Mouse (Mus musculus) heart, embryonic 16.5 days (tissue): Measurements from ENCODE around the gene Wdr82. TPM values are rescaled to one million over a fixed set of nuclear protein-coding genes. Genes with fewer than 3 reads are reported as not detected.

Experiments
- ATAC-seq: fragments of 200-750 bp; cut with Nextera tagmentation; replicated peaks from 2 replicates; pipeline ENCODE4 v1.8.0; 2017; ENCODE audit warnings: moderate number of reproducible peaks; ENCODE audit not compliant: insufficient read depth, low FRiP score; ENCODE audit errors: extremely low read depth
- H3K27ac ChIP-seq: fragments of 300-500 bp; sonication (generic); 2 replicates; pipeline ENCODE4 v1.5.1; 2014; ENCODE audit warnings: mild to moderate bottlenecking, low read length, control low read depth, moderate library complexity
- H3K27me3 ChIP-seq: fragments of 300-500 bp; sonication (generic); 2 replicates; pipeline ENCODE4 v1.6.1; 2014; ENCODE audit warnings: low read length, mixed read lengths; ENCODE audit not compliant: control insufficient read depth, insufficient read depth
- H3K36me3 ChIP-seq: fragments of 300-500 bp; sonication (generic); 2 replicates; pipeline ENCODE4 v1.6.1; 2014; ENCODE audit not compliant: control insufficient read depth, insufficient read depth
- H3K4me1 ChIP-seq: fragments of 300-500 bp; sonication (generic); 2 replicates; pipeline ENCODE4 v1.6.1; 2014; ENCODE audit warnings: low read length, mixed read lengths; ENCODE audit not compliant: control insufficient read depth, insufficient read depth
- H3K4me2 ChIP-seq: fragments of 300-500 bp; sonication (generic); 2 replicates; pipeline ENCODE4 v1.6.1; 2014; ENCODE audit warnings: low read depth, mild to moderate bottlenecking, control low read depth, low read length
- H3K4me3 ChIP-seq: fragments of 300-500 bp; sonication (generic); 2 replicates; pipeline ENCODE4 v1.5.1; 2014; ENCODE audit warnings: mild to moderate bottlenecking, control low read depth, low read length
- H3K9ac ChIP-seq: fragments of 300-500 bp; sonication (generic); 2 replicates; pipeline ENCODE4 v1.6.1; 2014; ENCODE audit warnings: low read length, control low read depth
- H3K9me3 ChIP-seq: fragments of 300-500 bp; sonication (generic); replicated peaks from 2 replicates; pipeline ENCODE4 v1.6.1; 2016; ENCODE audit warnings: low read length; ENCODE audit not compliant: control insufficient read depth
- WGBS: fragments of 180-500 bp; shearing (Covaris S2); extraction: QIAGEN DNeasy Blood & Tissue Kit; methylation state at CpG from one replicate; pipeline ENCODE4 v1.1.7; 2014; 5-methylcytosine and 5-hydroxymethylcytosine counted together
- polyA plus RNA-seq: library from polyadenylated mRNA; unstranded; fragments of >200 nt; fragmentation: Nextera tagmentation; extraction: Ambion mirVana; gene quantifications from 2 replicates; pipeline ENCODE4 v1.2.1, GENCODE M21; 2015

The Wdr82 gene
- polyA plus RNA-seq = 17.6 and 18.2 TPM in 2 replicates

- under 1% methylated on average over 81 of the region's 81 CpGs for WGBS
- Histone ChIP-seq H3K4me2 (peak within 1 kb of the TSS; percentile 93), H3K4me1 (peaks cover 34% of the 10 kb centered on the region), H3K36me3 (no peaks in the 10 kb centered on the region), H3K9me3 (no peaks in the 10 kb centered on the region), H3K27me3 (no peaks in the 10 kb centered on the region), H3K4me3 (peak within 1 kb of the TSS; percentile 64), H3K27ac (peak within 1 kb of the TSS; percentile 99), H3K9ac (peak within 1 kb of the TSS; percentile 95)
- peak; percentile 91 for ATAC-seq
These were observed at the start of gene Wdr82 for GRCm38 (mm10) chr9:106170556-106171345. TSS of gene Wdr82 (plus strand) at chr9:106170928.

GRCm38 (mm10) chr9:106123599-106123998 is 47.1 kb upstream of the Wdr82 start:
- no peaks in the 10 kb centered on the region for H3K9me3 ChIP-seq
- no peak for ATAC-seq
- no peaks in the 10 kb centered on the region for H3K4me1 ChIP-seq
- no peaks in the 10 kb centered on the region for H3K36me3 ChIP-seq
- no peak overlapping the region for H3K4me3 ChIP-seq
- H3K27ac ChIP-seq = no peak overlapping the region
- H3K9ac ChIP-seq = no peak overlapping the region
- no peak overlapping the region for H3K4me2 ChIP-seq
- H3K27me3 ChIP-seq = no peaks in the 10 kb centered on the region
- 45% methylated on average over 4 of the region's 4 CpGs for WGBS

- H3K9ac ChIP-seq = no peak overlapping the region
- ATAC-seq = no peak
- no peak overlapping the region for H3K4me3 ChIP-seq
- H3K4me2 ChIP-seq = no peak overlapping the region
- no peaks in the 10 kb centered on the region for H3K4me1 ChIP-seq
- H3K27me3 ChIP-seq = no peaks in the 10 kb centered on the region
- no peak overlapping the region for H3K27ac ChIP-seq
- H3K36me3 ChIP-seq = no peaks in the 10 kb centered on the region
- 59% methylated on average over 2 of the region's 2 CpGs for WGBS
- no peaks in the 10 kb centered on the region for H3K9me3 ChIP-seq
These were observed 43.9 kb upstream of the Wdr82 start for GRCm38 (mm10) chr9:106126786-106127251.

- no peak overlapping the region for H3K9ac ChIP-seq
- no peak overlapping the region for H3K27ac ChIP-seq
- no peak for ATAC-seq
- 67% methylated on average over 2 of the region's 2 CpGs for WGBS
- H3K9me3 ChIP-seq = no peaks in the 10 kb centered on the region
- H3K4me2 ChIP-seq = no peak overlapping the region
- H3K36me3 ChIP-seq = no peaks in the 10 kb centered on the region
- no peaks in the 10 kb centered on the region for H3K4me1 ChIP-seq
- no peaks in the 10 kb centered on the region for H3K27me3 ChIP-seq
- H3K4me3 ChIP-seq = no peak overlapping the region
These were observed 41.7 kb upstream of the Wdr82 start for GRCm38 (mm10) chr9:106129072-106129471.

- ATAC-seq = no peak
- Histone ChIP-seq H3K27ac (no peak overlapping the region), H3K4me3 (no peak overlapping the region), H3K9ac (no peak overlapping the region), H3K9me3 (no peaks in the 10 kb centered on the region), H3K4me1 (no peaks in the 10 kb centered on the region), H3K27me3 (no peaks in the 10 kb centered on the region), H3K36me3 (no peaks in the 10 kb centered on the region), H3K4me2 (no peak overlapping the region)
- WGBS = 74% methylated on average over 7 of the region's 7 CpGs
These were observed 40.5 kb upstream of the Wdr82 start for GRCm38 (mm10) chr9:106130250-106130649.

GRCm38 (mm10) chr9:106137671-106138216 is 33.0 kb upstream of the Wdr82 start:
- 66% methylated on average over 10 of the region's 10 CpGs for WGBS
- Histone ChIP-seq H3K4me2 (no peak overlapping the region), H3K9me3 (no peaks in the 10 kb centered on the region), H3K4me3 (no peak overlapping the region), H3K27me3 (no peaks in the 10 kb centered on the region), H3K27ac (no peak overlapping the region), H3K4me1 (no peaks in the 10 kb centered on the region; the same call in 1 of the 2 replicates), H3K9ac (no peak overlapping the region), H3K36me3 (no peaks in the 10 kb centered on the region)
- no peak for ATAC-seq

- Histone ChIP-seq H3K27me3 (no peaks in the 10 kb centered on the region), H3K9ac (no peak overlapping the region), H3K36me3 (no peaks in the 10 kb centered on the region), H3K9me3 (no peaks in the 10 kb centered on the region), H3K4me1 (no peaks in the 10 kb centered on the region; the same call in 1 of the 2 replicates), H3K4me3 (no peak overlapping the region), H3K4me2 (no peak overlapping the region), H3K27ac (no peak overlapping the region)
- WGBS = 51% methylated on average over 10 of the region's 10 CpGs
- ATAC-seq = no peak
These were observed 31.0 kb upstream of the Wdr82 start for GRCm38 (mm10) chr9:106139763-106140162.

- H3K9ac ChIP-seq = no peak overlapping the region
- no peak overlapping the region for H3K4me3 ChIP-seq
- 80% methylated on average over 12 of the region's 12 CpGs for WGBS
- H3K4me1 ChIP-seq = no peaks in the 10 kb centered on the region; the same call in 1 of the 2 replicates
- H3K9me3 ChIP-seq = no peaks in the 10 kb centered on the region
- peaks cover 9% of the 10 kb centered on the region for H3K27me3 ChIP-seq
- H3K27ac ChIP-seq = no peak overlapping the region
- no peaks in the 10 kb centered on the region for H3K36me3 ChIP-seq
- H3K4me2 ChIP-seq = no peak overlapping the region
- no peak for ATAC-seq
These were observed 28.8 kb upstream of the Wdr82 start for GRCm38 (mm10) chr9:106141955-106142354.

- Histone ChIP-seq H3K27me3 (peaks cover 29% of the 10 kb centered on the region), H3K9me3 (no peaks in the 10 kb centered on the region), H3K27ac (no peak overlapping the region), H3K4me1 (peaks cover 5% of the 10 kb centered on the region; the same call in 1 of the 2 replicates), H3K36me3 (no peaks in the 10 kb centered on the region), H3K4me3 (no peak overlapping the region), H3K9ac (no peak overlapping the region), H3K4me2 (no peak overlapping the region)
- WGBS = 77% methylated on average over 7 of the region's 7 CpGs
- ATAC-seq = no peak
These were observed 26.6 kb upstream of the Wdr82 start for GRCm38 (mm10) chr9:106144176-106144575.
